Mouse (Mus musculus): ENCODE data around the gene Mta3. TPM values are rescaled to one million over a fixed set of nuclear protein-coding genes. Genes with fewer than 3 reads are reported as not detected.

The Mta3 gene
- polyA plus RNA-seq, 1 experiment: 75.0 TPM

- H3K27ac ChIP-seq (ENCODE audit: insufficient read depth, low read length): peak overlapping the region; percentile 90
Observed at GRCm38 (mm10) chr17:83861444-83862133, 155.6 kb downstream of the Mta3 start.

GRCm38 (mm10) chr17:83862134-83862881 is 156.3 kb downstream of the Mta3 start:
- Histone ChIP-seq H3K4me1 (ENCODE audit: control insufficient read depth, insufficient read depth, low read length) (no peaks in the 10 kb centered on the region; the same call in 1 of the 2 replicates), H3K27ac (ENCODE audit: insufficient read depth, low read length) (peak overlapping the region; percentile 77), H3K4me3 (ENCODE audit: insufficient read depth, low read length) (peak overlapping the region; percentile 89)
- TF ChIP-seq POLR2A (IDR thresholded peaks at IDR 0.05; ENCODE audit: extremely low read depth, insufficient read depth, low read length): peak; percentile 42; the same call in 1 of the 2 replicates
- no peak for TF ChIP-seq CTCF (IDR thresholded peaks at IDR 0.05; ENCODE audit: extremely low read depth, insufficient read depth, low read length)

More at GRCm38 (mm10) chr17:83861444-83862133, 155.6 kb downstream of the Mta3 start:
- H3K4me3 ChIP-seq (ENCODE audit: insufficient read depth, low read length): peak overlapping the region; percentile 89
- TF ChIP-seq CTCF (IDR thresholded peaks at IDR 0.05; ENCODE audit: extremely low read depth, insufficient read depth, low read length): no peak
- no peak; the same call in none of the 2 replicates for TF ChIP-seq POLR2A (IDR thresholded peaks at IDR 0.05; ENCODE audit: extremely low read depth, insufficient read depth, low read length)
- no peaks in the 10 kb centered on the region; the same call in 1 of the 2 replicates for H3K4me1 ChIP-seq (ENCODE audit: control insufficient read depth, insufficient read depth, low read length)

GRCm38 (mm10) chr17:83865366-83865765 is 159.4 kb downstream of the Mta3 start:
- H3K4me3 ChIP-seq (ENCODE audit: insufficient read depth, low read length): no peak overlapping the region
- no peaks in the 10 kb centered on the region for H3K4me1 ChIP-seq (ENCODE audit: control insufficient read depth, insufficient read depth, low read length)
- no peak overlapping the region for H3K27ac ChIP-seq (ENCODE audit: insufficient read depth, low read length)
- no peak for TF ChIP-seq POLR2A (IDR thresholded peaks at IDR 0.05; ENCODE audit: extremely low read depth, insufficient read depth, low read length)

- no peaks in the 10 kb centered on the region for H3K4me1 ChIP-seq (ENCODE audit: control insufficient read depth, insufficient read depth, low read length)
- TF ChIP-seq CTCF (IDR thresholded peaks at IDR 0.05; ENCODE audit: extremely low read depth, insufficient read depth, low read length) (peak; percentile 59), POLR2A (IDR thresholded peaks at IDR 0.05; ENCODE audit: extremely low read depth, insufficient read depth, low read length) (no peak)
- no peak overlapping the region for H3K27ac ChIP-seq (ENCODE audit: insufficient read depth, low read length)
- no peak overlapping the region for H3K4me3 ChIP-seq (ENCODE audit: insufficient read depth, low read length)
Observed at GRCm38 (mm10) chr17:83866582-83866981, 160.6 kb downstream of the Mta3 start.

GRCm38 (mm10) chr17:83870385-83870784 is 164.4 kb downstream of the Mta3 start:
- H3K27ac ChIP-seq (ENCODE audit: insufficient read depth, low read length): no peak overlapping the region
- H3K4me3 ChIP-seq (ENCODE audit: insufficient read depth, low read length): no peak overlapping the region
- TF ChIP-seq POLR2A (IDR thresholded peaks at IDR 0.05; ENCODE audit: extremely low read depth, insufficient read depth, low read length) (no peak), CTCF (IDR thresholded peaks at IDR 0.05; ENCODE audit: extremely low read depth, insufficient read depth, low read length) (no peak)
- H3K4me1 ChIP-seq (ENCODE audit: control insufficient read depth, insufficient read depth, low read length): no peaks in the 10 kb centered on the region

Other genes starting within 250 kb of the Mta3 start
- gene Cox7a2l, start 188.8 kb upstream of the Mta3 start, polyA plus RNA-seq (2012; rRNA removed): 289 and 306 TPM in 2 replicates
- gene Kcng3, start 74.3 kb upstream of the Mta3 start, polyA plus RNA-seq (2012; rRNA removed): 2.1 and 2.3 TPM in 2 replicates
- gene Haao, start 141.8 kb downstream of the Mta3 start, polyA plus RNA-seq (2012; rRNA removed): 0.28 and 0.88 TPM in 2 replicates